Mouse (Mus musculus): ENCODE measurements around the gene Tfpi2. TPM values are rescaled to one million over a fixed set of nuclear protein-coding genes. Genes with fewer than 3 reads are reported as not detected.

Gene Tfpi2
- total RNA-seq (2021), result 1 to 10 TPM in 1 of 2 experiments, under 1 TPM in 1; 0.62 to 2.1 TPM
- long read RNA-seq, experiment 1, result 0 reads
- long read RNA-seq, experiment 2, result 0 reads

DNA sequence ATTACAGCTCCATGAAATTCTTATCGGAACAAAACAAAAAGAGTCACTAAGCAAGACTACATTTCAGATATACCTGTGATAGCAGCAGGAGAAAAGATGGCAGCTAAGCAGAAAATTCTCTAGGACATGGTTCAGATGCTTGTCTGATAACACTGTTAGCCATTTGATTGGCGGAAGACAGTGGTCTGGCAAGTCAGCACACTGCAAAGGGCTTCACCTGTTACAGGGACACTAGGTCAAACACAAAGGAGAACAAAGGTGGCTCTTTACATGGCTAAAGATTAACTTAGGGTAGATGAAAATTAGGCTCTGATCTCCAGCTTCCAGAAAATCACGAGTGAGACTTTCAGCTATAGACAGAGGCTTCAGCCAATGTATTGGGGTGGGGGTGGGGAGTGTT, at the start of gene Tfpi2:
Tfpi2 (minus strand) TSS at position 170 of the 400 bp plus-strand sequence.
- no peak for DNase-seq

DNA sequence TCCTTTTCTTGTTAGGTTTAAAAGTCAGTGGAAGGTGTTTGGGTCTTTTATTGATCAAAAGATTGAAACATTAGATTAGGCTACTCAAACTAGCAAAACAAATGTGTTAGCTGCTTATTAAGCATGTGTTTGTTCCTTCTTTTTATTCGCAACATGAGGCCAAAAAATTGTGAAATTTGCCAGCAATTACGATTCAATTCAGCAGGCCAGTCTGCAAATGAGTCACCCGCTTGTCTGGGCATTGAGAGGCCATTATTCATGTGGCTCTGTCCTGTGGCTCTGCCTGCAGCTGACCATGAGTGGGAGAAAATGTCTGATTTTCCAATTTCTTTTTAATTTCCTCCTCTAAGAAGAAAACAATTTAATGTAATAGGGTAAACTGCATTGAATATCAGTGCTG, 42.2 kb upstream of the Tfpi2 start:
- DNase-seq, result no peak

DNA sequence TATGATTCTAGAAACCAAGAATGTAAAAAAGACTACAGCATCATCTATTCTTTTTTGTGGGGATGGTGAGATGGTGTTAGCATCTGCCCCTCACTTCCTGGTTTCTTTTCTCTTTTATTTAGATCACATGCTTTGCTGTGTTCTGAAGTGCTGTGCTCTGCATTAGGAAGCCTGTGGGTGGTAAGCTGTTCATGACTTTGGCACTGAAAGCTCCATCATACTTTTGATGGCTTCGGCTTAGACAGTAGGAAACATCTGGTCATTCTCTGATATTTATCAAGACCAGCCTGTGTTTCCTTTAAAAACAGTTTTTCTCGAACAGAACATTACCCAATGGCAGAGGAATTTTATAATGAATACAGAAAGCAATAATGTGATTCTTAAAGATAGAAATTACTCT, 37.6 kb upstream of the Tfpi2 start:
- no peak for DNase-seq

DNA sequence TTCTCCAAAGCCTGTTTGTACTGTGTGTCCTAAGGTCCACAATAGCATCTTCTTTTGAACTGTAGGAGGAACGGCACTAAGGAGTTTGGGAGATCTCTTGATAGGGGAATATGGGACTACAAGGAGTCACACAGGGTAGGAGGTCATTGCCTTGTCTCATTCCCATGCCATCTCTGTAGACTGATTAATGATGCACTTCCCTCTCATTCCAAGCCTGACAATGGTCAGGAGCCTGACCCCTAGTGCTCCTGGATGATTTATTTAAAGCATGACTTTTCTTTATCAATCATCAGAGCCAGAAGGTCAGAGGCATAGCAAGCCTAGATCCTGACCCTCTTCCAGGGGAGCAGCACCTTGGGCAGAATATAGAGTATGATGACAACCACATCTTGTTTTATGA, 33.9 kb upstream of the Tfpi2 start:
- DNase-seq, result no peak

DNA sequence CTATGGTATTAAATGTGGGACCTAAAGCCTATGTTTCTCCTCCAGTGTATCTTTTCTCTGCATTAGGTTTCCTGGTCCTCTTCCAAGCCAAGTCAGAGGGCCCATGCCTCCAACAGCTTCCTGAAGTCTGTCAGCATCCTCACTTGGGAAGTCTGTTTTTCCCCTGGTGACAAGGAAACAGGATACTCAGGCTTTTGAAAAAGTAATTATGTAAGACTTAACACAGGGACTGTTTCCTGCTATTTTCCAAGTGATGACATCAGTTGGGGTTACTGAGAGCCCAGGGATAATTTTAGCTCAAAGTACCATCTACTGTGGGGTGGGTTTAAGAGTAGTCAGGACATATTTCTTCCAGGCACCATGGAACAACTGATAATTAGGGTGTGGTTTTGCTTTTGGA, 20.8 kb upstream of the Tfpi2 start:
- DNase-seq, result peak; percentile 32 to 73

DNA sequence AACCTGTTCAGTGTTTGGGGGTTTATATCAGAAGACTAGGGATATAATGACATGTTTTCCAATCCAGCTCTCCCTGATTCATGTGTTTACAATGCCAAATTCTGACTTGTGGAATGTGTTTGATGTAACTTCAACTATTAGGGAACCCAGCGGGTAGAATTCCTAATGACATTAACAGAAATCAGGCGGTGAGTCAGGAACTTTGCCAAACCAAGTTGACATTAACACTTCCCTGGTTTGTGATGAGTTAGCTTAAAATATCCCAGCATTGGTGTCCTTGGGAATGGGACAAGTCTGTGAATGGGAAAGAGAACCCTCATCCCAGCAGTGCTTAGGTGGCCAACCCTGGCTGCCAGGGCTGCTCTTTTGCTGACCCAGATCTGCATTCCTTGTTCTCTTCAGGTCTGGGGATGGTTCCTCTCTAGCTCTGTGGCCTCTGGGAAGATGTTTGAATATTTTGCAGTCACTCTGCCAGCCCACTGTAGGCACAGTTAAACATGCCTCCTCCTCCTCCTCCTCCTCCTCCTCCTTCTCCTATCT, 19.9 kb upstream of the Tfpi2 start:
- peak; percentile 43 to 68 for DNase-seq

DNA sequence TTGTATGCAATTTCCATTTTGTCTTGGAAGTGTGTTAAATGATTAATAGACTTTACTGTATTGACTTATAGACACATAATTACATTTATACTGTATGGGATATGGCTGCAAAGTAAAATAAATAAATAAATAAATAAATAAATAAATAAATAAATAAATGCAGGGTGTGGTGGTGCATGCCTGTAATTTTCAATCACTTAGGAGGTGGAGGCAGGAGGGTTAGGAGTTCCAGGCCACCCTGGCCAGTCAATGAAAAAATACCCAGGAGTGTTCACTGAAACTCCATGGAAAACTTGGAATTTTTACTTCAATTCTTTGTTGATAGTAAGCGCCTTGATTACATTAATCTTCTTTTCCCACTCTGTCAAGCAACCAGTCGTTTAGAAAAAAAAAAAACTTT, 16.1 kb upstream of the Tfpi2 start:
- no peak for DNase-seq

DNA sequence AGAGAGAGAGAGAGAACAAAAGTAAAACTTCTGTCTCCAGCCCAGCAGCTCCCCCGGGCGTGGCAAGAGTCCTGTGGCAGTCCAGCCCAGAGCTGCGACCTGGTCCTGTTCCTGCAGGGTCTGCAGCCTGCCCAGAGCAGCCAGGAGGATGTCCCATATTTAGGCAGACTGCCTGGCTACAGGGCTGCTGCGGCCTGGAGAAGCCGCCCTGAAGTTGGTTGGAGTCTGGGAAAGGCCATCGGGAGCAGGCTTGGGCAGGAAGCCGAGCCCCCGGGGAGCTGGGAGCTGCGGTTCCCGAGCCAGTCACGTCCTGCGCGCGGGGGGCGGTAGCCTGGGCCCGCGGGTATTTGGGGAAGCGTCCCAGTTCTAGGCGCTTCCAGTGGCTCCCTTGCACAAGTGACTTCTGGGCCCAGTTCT, 15.2 kb upstream of the Tfpi2 start, which contains the start of gene Gng11:
Gng11 (plus strand) TSS at position 15 of the 417 bp plus-strand sequence.
- DNase-seq, result peak; percentile 87 to 94

DNA sequence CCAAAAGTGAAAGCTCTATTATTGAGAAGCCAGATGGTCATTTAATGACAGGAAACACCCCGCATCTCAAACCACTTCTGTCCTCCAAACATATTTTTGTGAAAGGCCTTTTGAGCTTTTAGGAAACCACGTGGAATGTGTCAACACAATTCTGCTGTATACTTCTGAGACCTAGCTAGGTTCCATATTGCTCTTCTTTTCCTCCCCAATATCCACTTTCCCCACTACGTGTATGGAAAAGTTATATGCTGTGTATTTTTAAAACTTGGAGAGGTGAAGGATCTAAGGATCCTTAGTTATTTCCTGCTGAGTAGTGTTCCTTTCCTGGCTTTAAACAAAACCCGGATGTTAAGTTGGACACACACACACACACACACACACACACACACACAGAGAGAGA, 14.7 kb upstream of the Tfpi2 start:
- DNase-seq, result peak in 1 of 2 experiments; percentile 45

DNA sequence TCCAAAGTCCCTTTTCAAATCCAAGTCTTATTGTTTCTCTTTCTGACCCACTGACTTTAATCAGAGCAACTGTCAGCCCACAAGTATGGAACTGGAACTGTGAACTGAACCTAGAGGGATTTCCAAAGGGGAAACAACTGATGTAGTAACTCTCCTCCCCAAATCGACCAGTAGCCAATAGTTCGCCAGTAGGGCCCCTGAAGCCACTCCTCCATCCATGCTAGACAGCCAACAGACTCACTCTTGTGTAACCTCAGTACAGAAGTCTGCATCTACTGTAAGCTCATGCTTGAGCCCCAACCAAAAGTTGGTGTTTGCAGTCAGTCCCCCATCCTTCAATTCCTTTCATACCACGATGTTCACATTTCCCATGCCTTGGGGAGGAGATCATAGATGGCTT, 12.0 kb upstream of the Tfpi2 start:
- DNase-seq, result no peak

DNA sequence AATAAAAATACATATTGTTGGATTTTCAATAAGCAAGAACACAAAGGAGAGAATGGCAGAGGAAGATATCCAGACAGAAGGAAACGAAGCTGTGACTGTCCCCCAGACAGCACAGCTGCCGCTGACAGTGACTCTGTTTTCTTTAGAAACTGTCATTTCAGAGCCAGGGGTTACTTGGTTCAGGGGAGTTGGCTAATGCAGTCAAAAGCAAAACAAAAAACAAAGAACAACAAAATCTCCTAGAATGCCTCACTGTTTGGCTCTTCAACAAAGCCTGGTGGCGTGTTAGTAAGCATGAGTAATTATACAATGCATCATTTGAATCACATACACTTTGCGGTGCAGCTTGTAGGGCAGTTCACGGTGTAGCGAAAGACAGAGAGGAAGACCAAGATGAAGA, 10.6 kb upstream of the Tfpi2 start:
- no peak for DNase-seq

DNA sequence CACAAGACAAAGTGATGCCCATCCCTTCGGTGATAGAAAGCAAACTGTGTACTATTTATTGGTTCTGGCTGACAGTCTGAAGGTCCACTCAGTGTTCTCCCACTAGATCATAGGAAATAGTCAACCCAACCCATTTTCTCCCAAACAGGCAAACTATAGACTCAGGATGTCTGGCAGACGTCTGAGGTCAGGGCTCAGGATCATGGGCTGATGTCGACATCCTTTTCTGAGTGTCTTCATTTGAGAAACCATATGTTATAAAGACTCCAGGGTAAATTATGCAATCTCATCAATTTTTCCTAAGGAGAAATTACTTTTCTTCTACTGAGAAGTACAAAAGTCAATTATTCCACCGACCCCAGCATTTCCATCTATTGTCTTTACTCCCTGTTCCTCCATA, 9.4 kb upstream of the Tfpi2 start:
- no peak for DNase-seq

DNA sequence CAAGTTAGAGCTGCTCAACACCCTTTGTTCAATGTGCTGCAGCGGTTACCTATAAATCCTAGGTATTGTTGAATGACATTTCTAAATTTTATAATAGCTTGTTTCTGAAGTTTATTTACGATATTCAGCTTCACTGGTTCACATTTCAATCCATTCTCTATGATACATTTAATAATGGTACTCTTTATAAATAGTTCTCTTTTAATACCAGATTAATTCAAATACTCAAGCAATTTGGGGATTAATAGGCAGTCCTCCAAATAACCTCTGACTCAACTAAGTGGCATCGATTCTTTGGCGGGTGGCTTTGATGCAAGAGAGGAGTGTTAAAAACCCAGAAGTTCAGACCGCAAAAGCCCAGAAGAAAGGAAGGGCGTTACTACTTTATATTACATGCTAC, 4.8 kb upstream of the Tfpi2 start, which contains the start of gene Gngt1:
Gngt1 (plus strand) TSS at position 301 of the 400 bp plus-strand sequence.
- DNase-seq, result no peak

DNA sequence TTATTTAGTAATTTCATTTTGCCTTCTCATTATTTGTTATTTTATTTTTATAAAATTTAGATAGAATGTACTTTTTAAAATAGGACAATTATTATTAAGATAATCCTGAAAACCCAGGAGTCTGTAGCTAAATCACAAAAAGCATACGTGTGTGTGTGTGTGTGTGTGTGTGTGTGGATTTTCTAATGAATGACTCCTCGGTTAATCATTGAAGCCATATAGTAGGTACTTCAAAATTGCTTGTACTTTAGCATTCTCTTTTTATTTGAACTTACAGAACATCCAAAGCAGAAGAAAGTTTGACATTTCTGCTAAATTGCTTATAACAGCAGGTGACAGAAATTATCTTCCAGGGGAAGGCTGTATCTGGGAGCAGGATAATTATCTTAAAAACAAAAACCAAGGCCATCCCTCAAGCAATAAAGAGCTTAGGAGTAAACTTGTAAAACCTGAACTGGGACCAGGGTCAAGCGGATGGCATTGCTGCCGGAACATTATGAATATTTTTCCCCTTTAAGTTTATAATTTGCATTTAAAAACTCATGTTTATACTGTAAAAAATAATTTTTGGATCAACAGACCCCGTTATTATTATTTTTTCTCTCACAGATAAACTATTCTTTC, 5.9 kb downstream of the Tfpi2 start:
- no peak for DNase-seq

DNA sequence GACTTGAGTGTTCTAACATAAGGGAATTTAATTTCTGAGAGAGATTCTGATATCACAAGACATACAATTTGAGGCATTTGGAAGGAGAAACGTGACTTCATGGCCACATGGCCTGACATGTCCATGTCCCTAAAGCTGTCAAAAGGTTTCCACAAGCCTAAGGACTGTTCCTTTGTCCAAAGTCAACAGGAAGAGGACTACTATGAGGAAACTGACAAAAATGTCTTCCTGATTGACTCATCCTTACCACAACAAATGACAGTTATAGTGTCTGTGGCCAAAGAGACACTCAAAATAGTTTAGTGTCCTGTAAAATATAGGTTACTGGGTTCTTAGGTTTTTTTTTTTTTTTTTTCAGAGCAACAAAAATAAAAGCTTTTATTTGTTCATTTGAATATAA, 15.0 kb downstream of the Tfpi2 start:
- DNase-seq, result no peak

DNA sequence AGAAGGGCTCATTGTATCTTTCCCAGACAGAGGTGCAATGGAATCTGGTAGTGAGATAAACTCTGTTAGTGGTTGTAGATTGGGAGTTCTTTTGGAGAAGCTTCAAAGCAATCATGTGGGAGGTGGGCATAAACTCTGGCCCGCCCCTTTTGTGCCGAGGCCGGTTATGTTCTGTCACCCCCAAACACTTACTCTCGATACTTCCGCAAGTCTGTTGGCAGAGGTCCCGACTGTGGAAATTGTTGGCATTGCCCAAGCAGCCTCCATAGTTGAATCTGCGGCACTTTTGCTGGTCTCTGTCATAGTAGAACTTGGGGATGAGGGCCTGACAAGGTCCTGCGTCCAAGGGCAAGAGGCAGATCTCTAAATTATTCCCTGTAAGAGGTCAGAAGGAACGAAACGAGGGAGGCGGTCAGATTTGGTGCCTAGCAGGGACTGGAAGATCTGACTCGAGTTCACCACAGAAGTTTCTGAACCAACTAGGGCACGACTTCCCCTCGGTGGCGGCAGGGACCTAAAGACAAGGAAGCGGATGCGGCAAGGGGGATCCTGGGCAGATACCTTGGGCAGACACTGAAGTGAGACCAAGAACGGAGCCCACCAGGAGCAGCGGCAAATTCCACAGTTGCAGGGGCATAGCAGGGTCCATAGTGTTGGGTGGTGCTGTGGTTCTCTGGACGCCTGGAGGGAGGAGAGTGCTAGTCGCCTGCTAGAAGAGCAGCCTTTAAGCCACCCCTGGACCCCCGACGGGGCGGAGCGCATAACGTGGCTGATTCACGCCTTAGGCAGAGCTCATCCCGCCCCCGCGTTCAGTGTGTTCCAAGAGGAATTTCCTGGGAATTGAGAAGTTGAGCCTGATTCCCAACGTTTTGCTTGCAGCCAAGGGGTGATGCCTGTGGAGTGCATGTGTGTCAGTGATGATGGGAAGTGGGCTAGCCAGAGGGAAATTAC, 20.8 kb downstream of the Tfpi2 start:
- DNase-seq, result peak; percentile 47 to 60

DNA sequence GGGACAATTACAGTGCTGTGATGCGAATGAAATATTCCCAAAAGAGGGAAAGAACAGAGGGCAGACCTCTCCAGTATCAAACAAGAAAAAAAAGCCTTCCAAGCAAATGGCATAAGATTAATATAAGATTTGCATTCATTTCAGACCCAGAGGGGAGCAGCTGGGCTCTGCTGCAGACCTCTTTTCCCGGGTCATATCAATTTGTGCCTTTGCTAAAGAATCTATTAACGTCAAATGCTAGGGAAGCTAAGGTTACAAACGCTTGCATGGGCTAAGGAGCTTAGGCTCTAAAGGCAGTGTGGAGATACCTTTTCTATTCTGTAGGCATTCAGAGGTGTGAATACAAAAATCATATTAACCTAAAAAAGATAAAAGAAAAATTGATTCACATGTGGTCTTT, 33.8 kb downstream of the Tfpi2 start:
- no peak for DNase-seq

DNA sequence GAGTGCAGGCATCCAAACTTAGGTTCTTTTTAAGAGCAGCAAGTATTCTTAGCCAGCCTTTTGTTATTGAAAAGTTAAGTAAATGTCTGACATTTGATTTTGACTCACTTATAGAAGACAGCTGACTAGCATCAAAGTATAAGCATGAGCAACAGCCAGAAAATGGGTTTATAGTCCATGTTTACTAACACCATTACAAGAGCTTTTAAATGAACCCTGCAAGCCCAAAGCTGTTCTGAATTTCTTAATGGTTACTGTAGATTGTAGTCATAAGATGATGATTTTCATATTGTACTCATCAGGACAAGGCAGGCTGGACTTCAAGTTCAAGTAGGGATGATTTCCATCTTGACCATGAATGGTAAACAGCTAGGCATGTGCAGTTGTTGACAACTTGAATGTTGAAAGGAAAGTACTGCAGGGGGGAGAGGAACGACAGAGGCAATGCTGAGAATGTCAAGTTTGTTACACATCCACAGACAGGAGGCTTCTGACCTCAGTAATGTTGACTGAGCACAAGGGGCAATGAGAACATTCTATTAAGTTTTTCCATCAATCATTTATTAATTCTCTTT, 52.5 kb downstream of the Tfpi2 start:
- no peak for DNase-seq

DNA sequence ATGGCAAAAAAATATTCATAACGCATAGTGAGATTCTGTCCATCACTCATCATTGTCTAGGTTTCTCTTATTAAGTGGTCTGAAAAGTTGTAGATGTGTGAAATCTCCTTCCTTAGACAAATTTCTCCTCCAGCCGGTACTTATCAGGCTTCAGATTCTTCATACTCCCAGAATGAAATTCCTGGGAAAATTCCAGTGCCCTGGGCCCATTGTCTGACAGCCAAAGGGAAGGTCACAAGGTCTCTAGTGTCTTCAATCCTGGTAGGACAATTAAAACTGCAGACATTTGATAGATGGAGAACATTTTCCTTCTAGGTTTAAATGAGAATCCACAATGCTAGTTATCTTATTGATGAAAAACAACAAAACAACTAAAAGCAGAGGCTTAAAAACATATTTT, 53.1 kb downstream of the Tfpi2 start:
- DNase-seq, result peak in 1 of 2 experiments; percentile 11

DNA sequence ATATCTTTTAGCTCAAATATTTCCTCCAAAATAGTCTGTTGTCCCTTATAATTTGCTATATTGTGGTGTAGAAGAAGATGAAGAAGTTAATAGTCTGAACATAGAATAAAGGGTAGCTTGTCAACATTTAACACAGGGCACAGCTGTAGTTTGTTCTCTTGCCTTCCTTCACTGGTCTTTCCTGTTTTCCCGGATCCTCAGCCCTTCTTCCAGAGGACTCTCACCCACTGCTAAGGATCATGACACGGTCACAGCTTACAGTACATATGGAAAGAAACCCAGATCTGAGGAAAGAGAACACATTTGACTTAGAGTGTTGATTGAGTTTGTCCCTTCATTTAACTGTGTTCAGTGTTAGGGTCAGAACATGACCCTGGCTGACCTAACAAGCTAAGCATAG, 53.7 kb downstream of the Tfpi2 start:
- DNase-seq, result no peak

DNA sequence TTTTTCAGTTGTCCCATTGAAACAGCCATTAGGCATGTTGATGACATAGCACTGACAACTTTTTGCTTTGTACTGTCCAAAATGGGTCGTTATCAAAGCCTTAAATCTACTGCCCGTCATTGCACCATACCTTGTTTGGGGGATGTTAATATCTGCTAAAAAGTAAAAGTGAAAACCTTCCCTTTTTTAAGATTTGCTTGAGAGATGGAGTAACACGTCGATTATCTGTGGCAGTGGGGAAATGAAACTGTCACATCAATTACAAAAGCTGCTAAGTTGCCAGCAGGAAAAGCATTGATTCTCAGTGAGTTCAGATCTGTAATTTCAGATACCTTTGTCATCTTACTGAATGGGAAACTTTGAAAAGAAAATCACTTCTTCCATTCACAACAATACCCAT, 62.6 kb downstream of the Tfpi2 start:
- no peak for DNase-seq

DNA sequence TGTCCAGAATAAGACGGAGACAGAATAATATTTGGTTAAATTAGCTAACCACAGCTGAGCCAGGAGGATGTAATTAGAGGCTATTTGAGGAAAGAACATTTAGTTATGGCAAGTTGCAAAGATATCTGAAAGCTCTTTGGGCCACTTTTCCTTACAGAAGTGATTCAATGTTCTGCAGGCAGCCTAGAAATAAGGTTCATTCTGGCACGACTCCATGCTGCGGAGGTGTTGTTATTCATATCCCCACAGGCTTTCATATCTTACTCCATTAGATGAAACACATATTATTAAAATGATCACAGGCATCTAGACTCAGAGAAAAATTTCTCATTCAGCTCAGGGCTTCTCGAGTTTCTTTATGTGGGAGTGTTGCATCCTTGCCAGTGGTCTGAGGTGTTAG, 65.8 kb downstream of the Tfpi2 start:
- DNase-seq, result no peak

DNA sequence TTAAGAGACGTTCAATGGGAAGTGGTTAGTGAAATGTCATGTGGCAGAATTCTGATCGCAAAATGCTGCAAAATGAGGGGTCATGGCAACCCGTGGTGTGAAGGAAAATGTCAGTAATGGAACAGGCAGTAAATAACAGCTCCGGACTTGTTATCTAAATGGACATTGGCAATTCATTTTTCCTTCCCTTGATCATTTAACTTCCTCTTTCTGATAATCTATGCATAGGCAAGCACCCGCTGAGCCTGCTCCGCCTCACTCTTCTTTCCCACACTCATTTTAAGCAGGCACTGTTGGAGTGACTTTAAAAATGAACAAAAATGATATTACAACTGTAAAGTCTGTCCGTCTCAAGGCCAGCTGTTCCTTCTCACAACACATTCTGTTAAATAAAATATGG, 72.7 kb downstream of the Tfpi2 start:
- DNase-seq, result no peak
